Mouse (Mus musculus): Measurements from ENCODE around the gene Slitrk5.
A peak's percentile ranks its signal among the peaks of the same experiment; 100 is the strongest.
"Not testable (repeated sequence)": the region's sequence is repeated elsewhere in the genome, so short reads cannot be mapped to it uniquely, and the experiment has no call there.

Gene Slitrk5

GRCm38 (mm10) chr14:111674664-111675147 lies at the start of gene Slitrk5:
Gene Slitrk5, plus strand, starts transcription at chr14:111675097.
- DNase-seq = peak; percentile 92

DNA sequence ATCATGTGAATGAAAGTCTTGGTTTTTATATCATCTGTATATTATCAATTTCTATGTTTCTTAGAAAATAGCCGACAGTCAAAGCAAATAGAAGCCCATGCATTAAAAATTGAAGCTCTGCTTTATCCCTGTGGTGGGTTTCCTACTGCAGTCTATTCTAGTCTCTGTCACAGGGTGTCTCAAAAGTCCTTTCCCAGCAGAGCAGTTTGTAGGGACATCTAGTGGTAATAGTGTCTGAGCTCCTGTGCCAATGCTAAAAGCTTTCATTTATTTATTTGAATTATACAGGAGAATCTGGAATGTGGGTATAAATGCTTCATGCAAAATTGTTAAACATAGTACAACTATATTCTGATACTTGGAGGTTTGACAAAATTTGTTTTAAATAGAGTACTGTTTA lies 2.0 kb upstream of the Slitrk5 start:
- DNase-seq = no peak

DNA sequence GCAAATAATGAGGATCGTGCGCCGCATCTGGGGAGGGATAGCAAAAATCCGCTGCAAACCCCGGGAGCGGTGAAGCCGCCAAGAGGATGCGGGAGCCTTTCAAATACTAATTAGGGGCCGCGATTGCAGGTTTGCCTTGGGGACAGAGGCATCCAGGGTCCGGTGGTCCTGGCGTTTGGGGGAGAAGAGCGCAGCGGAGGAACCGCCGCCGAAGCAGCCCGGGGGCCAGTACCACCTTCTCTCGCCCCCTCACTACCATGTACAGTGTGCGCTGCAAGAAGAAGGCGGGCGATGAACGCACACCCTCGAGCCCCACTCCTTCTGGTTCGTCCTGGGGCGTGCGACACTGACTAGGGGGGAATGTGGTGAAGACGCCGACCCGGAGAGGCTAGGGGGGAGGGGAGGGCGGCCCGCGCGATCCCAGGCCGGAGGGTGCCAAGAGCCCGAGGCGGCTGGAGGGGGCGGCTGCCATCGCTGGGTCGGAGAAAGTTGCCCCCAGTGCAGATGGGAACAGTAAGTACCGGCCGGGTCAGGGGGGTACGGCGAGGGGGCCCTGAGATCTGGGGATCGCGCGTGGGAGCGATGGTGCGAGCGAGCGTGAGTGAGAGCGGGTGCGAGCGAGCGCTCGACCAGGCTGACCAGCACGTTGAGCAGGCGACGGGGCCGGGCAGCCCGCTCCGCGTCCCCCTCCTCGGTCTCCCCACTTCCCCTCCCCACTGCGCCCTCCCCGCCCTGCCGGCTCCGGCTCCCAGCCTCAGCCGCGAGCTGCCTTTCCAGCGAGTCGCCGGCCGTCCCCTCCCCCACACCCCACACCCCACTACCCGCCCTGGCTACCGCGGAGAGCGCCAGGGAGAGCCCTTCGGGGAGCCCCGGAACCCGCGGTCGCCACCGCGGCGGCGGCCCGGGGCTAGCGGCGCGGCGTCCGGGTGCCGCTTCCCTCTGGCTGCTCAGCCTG lies 591 bp downstream of the Slitrk5 start:
- peak; percentile 73 for DNase-seq

GRCm38 (mm10) chr14:111676166-111676581 lies 1.3 kb downstream of the Slitrk5 start:
- no peak for DNase-seq

GRCm38 (mm10) chr14:111676851-111677291 lies 2.0 kb downstream of the Slitrk5 start:
- peak; percentile 66 for DNase-seq

- DNase-seq = no peak
Observed at GRCm38 (mm10) chr14:111677361-111678070, 2.6 kb downstream of the Slitrk5 start.

DNA sequence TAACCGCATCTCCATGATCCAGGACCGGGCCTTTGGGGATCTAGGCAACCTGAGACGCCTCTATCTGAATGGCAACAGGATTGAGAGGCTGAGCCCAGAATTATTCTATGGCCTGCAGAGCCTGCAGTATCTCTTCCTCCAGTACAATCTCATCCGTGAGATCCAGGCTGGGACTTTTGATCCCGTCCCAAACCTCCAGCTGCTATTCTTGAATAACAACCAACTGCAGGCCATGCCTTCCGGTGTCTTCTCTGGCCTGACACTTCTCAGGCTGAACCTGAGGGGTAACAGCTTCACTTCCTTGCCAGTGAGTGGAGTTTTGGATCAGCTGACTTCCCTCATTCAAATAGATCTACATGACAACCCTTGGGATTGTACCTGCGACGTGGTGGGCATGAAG lies 5.4 kb downstream of the Slitrk5 start:
- peak; percentile 10 for DNase-seq

GRCm38 (mm10) chr14:111681092-111681708 lies 6.3 kb downstream of the Slitrk5 start:
- peak; percentile 52 for DNase-seq

GRCm38 (mm10) chr14:111681773-111682172 lies 6.9 kb downstream of the Slitrk5 start:
- DNase-seq = peak; percentile 39

GRCm38 (mm10) chr14:111683543-111683942 lies 8.6 kb downstream of the Slitrk5 start:
- DNase-seq = no peak

DNA sequence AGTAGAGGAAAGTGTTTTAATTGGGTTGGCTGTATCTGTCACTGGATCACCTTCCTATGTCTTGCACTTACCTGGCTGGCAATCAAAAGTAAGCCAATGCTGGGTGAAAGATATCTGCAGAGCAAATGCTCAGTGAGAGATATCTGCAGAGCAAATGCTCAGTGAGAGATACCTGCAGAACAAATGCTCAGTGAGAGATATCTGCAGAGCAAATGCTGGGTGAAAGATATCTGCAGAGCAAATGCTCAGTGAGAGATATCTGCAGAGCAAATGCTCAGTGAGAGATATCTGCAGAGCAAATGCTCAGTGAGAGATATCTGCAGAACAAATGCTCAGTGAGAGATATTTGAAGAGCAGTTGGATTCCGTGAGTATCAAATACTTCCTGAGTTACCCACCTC lies 15.2 kb downstream of the Slitrk5 start:
- DNase-seq = not testable (repeated sequence)

DNA sequence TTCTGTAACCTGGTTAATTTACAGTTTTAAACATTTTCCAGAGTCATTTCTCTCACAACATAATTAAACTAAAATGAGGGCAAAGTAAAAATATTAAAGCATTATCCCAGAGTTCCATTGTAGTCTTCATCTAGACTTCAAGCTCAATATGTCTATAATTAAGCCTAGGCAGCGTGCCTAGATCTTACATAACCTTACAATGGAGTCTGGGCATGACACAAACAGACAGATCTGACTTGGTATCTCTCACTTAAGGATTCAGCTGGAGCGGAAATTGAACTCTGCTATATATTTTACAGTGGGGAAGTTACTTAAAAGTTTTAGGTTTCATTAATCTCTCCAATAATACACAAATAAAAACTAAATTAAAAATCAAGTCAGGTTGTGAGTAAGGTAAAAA lies 54.9 kb downstream of the Slitrk5 start:
- no peak for DNase-seq
